Mouse (Mus musculus): Measurements from ENCODE around the gene Tra2a. TPM values are rescaled to one million over a fixed set of nuclear protein-coding genes. Genes with fewer than 3 reads are reported as not detected.

The Tra2a gene
- polyA plus RNA-seq, 1 experiment from 2014 or later: 122 TPM

GRCm38 (mm10) chr6:49263081-49263846 lies 569 bp downstream of the Tra2a start:
- WGBS: under 1% methylated on average over 71 of the region's 71 CpGs
- peak overlapping the region; percentile 100 for H3K4me3 ChIP-seq
- peak; percentile 70 for DNase-seq (ENCODE audit: low spot score)
- H3K27ac ChIP-seq: peak overlapping the region; percentile 97
- peaks cover 23% of the 10 kb centered on the region for H3K4me1 ChIP-seq (replicated peaks)
- peaks cover 9% of the 10 kb centered on the region; the same call in 1 of the 2 replicates for H3K36me3 ChIP-seq
- no peaks in the 10 kb centered on the region for H3K9me3 ChIP-seq
- no peaks in the 10 kb centered on the region for H3K27me3 ChIP-seq (ENCODE audit: insufficient read depth, poor library complexity, severe bottlenecking)

- DNase-seq (ENCODE audit: low spot score): no peak
- Histone ChIP-seq H3K9me3 (no peaks in the 10 kb centered on the region), H3K27ac (peak overlapping the region; percentile 97), H3K27me3 (ENCODE audit: insufficient read depth, poor library complexity, severe bottlenecking) (no peaks in the 10 kb centered on the region), H3K4me1 (replicated peaks) (peaks cover 23% of the 10 kb centered on the region), H3K36me3 (peaks cover 14% of the 10 kb centered on the region; the same call in 1 of the 2 replicates), H3K4me3 (peak overlapping the region; percentile 100)
- 1% methylated on average over 9 of the region's 9 CpGs for WGBS
Measured at GRCm38 (mm10) chr6:49262421-49262820, 1.4 kb downstream of the Tra2a start.

GRCm38 (mm10) chr6:49259711-49260110 lies 4.1 kb downstream of the Tra2a start:
- no peak for DNase-seq (ENCODE audit: low spot score)
- 72% methylated on average over 5 of the region's 5 CpGs for WGBS
- no peaks in the 10 kb centered on the region for H3K27me3 ChIP-seq (ENCODE audit: insufficient read depth, poor library complexity, severe bottlenecking)

GRCm38 (mm10) chr6:49257880-49258279 lies 6.0 kb downstream of the Tra2a start:
- Histone ChIP-seq H3K27ac (no peak overlapping the region), H3K9me3 (no peaks in the 10 kb centered on the region), H3K36me3 (peaks cover 17% of the 10 kb centered on the region; the same call in 1 of the 2 replicates), H3K27me3 (ENCODE audit: insufficient read depth, poor library complexity, severe bottlenecking) (no peaks in the 10 kb centered on the region), H3K4me1 (replicated peaks) (peaks cover 23% of the 10 kb centered on the region), H3K4me3 (no peak overlapping the region)
- WGBS: 95% methylated on average over 2 of the region's 2 CpGs
- no peak for DNase-seq (ENCODE audit: low spot score)

More at GRCm38 (mm10) chr6:49259711-49260110, 4.1 kb downstream of the Tra2a start:
- Histone ChIP-seq H3K9me3 (no peaks in the 10 kb centered on the region), H3K36me3 (peaks cover 17% of the 10 kb centered on the region; the same call in 1 of the 2 replicates), H3K27ac (no peak overlapping the region), H3K4me3 (no peak overlapping the region), H3K4me1 (replicated peaks) (peaks cover 23% of the 10 kb centered on the region)

- WGBS: 94% methylated on average over 8 of the region's 8 CpGs
- no peaks in the 10 kb centered on the region for H3K9me3 ChIP-seq
- H3K27me3 ChIP-seq (ENCODE audit: insufficient read depth, poor library complexity, severe bottlenecking): no peaks in the 10 kb centered on the region
- no peak overlapping the region for H3K4me3 ChIP-seq
- H3K36me3 ChIP-seq: peaks cover 58% of the 10 kb centered on the region
- DNase-seq (ENCODE audit: low spot score): no peak
- no peaks in the 10 kb centered on the region for H3K4me1 ChIP-seq (replicated peaks)
- no peak overlapping the region for H3K27ac ChIP-seq
Measured at GRCm38 (mm10) chr6:49252207-49252606, 11.6 kb downstream of the Tra2a start.

- 95% methylated on average over 2 of the region's 2 CpGs for WGBS
- no peaks in the 10 kb centered on the region for H3K4me1 ChIP-seq (replicated peaks)
- no peaks in the 10 kb centered on the region for H3K27me3 ChIP-seq (ENCODE audit: insufficient read depth, poor library complexity, severe bottlenecking)
- peaks cover 65% of the 10 kb centered on the region for H3K36me3 ChIP-seq
- no peaks in the 10 kb centered on the region for H3K9me3 ChIP-seq
- DNase-seq (ENCODE audit: low spot score): no peak
- no peak overlapping the region for H3K27ac ChIP-seq
- H3K4me3 ChIP-seq: no peak overlapping the region
Measured at GRCm38 (mm10) chr6:49251199-49251598, 12.6 kb downstream of the Tra2a start.

- Histone ChIP-seq H3K9me3 (no peaks in the 10 kb centered on the region), H3K36me3 (peaks cover 100% of the 10 kb centered on the region), H3K27ac (no peak overlapping the region), H3K27me3 (ENCODE audit: insufficient read depth, poor library complexity, severe bottlenecking) (no peaks in the 10 kb centered on the region), H3K4me1 (replicated peaks) (no peaks in the 10 kb centered on the region), H3K4me3 (no peak overlapping the region)
- WGBS: 72% methylated on average over 2 of the region's 2 CpGs
- DNase-seq (ENCODE audit: low spot score): no peak
Measured at GRCm38 (mm10) chr6:49247246-49247645, 16.6 kb downstream of the Tra2a start.

GRCm38 (mm10) chr6:49242331-49242730 lies 21.5 kb downstream of the Tra2a start:
- 79% methylated on average over 1 of the region's 1 CpGs for WGBS
- H3K36me3 ChIP-seq: peaks cover 70% of the 10 kb centered on the region

GRCm38 (mm10) chr6:49241562-49241961 lies 22.3 kb downstream of the Tra2a start:
- Histone ChIP-seq H3K36me3 (peaks cover 62% of the 10 kb centered on the region), H3K4me1 (replicated peaks) (peaks cover 4% of the 10 kb centered on the region), H3K4me3 (no peak overlapping the region), H3K27ac (no peak overlapping the region), H3K9me3 (no peaks in the 10 kb centered on the region), H3K27me3 (ENCODE audit: insufficient read depth, poor library complexity, severe bottlenecking) (no peaks in the 10 kb centered on the region)
- 86% methylated on average over 1 of the region's 1 CpGs for WGBS
- no peak for DNase-seq (ENCODE audit: low spot score)

More at GRCm38 (mm10) chr6:49242331-49242730, 21.5 kb downstream of the Tra2a start:
- H3K27me3 ChIP-seq (ENCODE audit: insufficient read depth, poor library complexity, severe bottlenecking): no peaks in the 10 kb centered on the region
- DNase-seq (ENCODE audit: low spot score): no peak
- no peak overlapping the region for H3K27ac ChIP-seq
- peaks cover 4% of the 10 kb centered on the region for H3K4me1 ChIP-seq (replicated peaks)
- H3K4me3 ChIP-seq: no peak overlapping the region
- no peaks in the 10 kb centered on the region for H3K9me3 ChIP-seq

GRCm38 (mm10) chr6:49236331-49236730 lies 27.5 kb downstream of the Tra2a start:
- peaks cover 4% of the 10 kb centered on the region for H3K4me1 ChIP-seq (replicated peaks)
- no peak overlapping the region for H3K27ac ChIP-seq
- H3K36me3 ChIP-seq: peaks cover 10% of the 10 kb centered on the region
- H3K27me3 ChIP-seq (ENCODE audit: insufficient read depth, poor library complexity, severe bottlenecking): 0 out of 2 replicates have a peak, but pooled peaks cover 3% of the 10 kb centered on the region
- H3K4me3 ChIP-seq: no peak overlapping the region
- 65% methylated on average over 9 of the region's 9 CpGs for WGBS
- H3K9me3 ChIP-seq: peaks cover 3% of the 10 kb centered on the region
- peak; percentile 67 for DNase-seq (ENCODE audit: low spot score)

GRCm38 (mm10) chr6:49233356-49233755 lies 30.5 kb downstream of the Tra2a start:
- DNase-seq (ENCODE audit: low spot score): no peak
- WGBS: 59% methylated on average over 4 of the region's 4 CpGs
- 0 out of 2 replicates have a peak, but pooled peaks cover 3% of the 10 kb centered on the region for H3K27me3 ChIP-seq (ENCODE audit: insufficient read depth, poor library complexity, severe bottlenecking)
- H3K9me3 ChIP-seq: peaks cover 3% of the 10 kb centered on the region
- no peak overlapping the region for H3K27ac ChIP-seq
- no peaks in the 10 kb centered on the region for H3K36me3 ChIP-seq
- H3K4me3 ChIP-seq: no peak overlapping the region
- H3K4me1 ChIP-seq (replicated peaks): peaks cover 4% of the 10 kb centered on the region

GRCm38 (mm10) chr6:49228126-49228679 lies 35.6 kb downstream of the Tra2a start:
- WGBS: 18% methylated on average over 7 of the region's 7 CpGs
- peak; percentile 30 for DNase-seq (ENCODE audit: low spot score)

GRCm38 (mm10) chr6:49227184-49227735 lies 36.6 kb downstream of the Tra2a start:
- peaks cover 9% of the 10 kb centered on the region; the same call in 1 of the 2 replicates for H3K4me1 ChIP-seq (replicated peaks)
- no peak overlapping the region for H3K27ac ChIP-seq
- 9% methylated on average over 15 of the region's 15 CpGs for WGBS
- no peak overlapping the region; the same call in 1 of the 2 replicates for H3K4me3 ChIP-seq
- H3K36me3 ChIP-seq: no peaks in the 10 kb centered on the region
- no peaks in the 10 kb centered on the region for H3K27me3 ChIP-seq (ENCODE audit: insufficient read depth, poor library complexity, severe bottlenecking)
- H3K9me3 ChIP-seq: no peaks in the 10 kb centered on the region
- peak; percentile 64 for DNase-seq (ENCODE audit: low spot score)

More at GRCm38 (mm10) chr6:49228126-49228679, 35.6 kb downstream of the Tra2a start:
- H3K27ac ChIP-seq: no peak overlapping the region
- no peaks in the 10 kb centered on the region for H3K36me3 ChIP-seq
- no peak overlapping the region for H3K4me3 ChIP-seq
- H3K27me3 ChIP-seq (ENCODE audit: insufficient read depth, poor library complexity, severe bottlenecking): no peaks in the 10 kb centered on the region
- H3K9me3 ChIP-seq: no peaks in the 10 kb centered on the region
- H3K4me1 ChIP-seq (replicated peaks): peaks cover 9% of the 10 kb centered on the region; the same call in 1 of the 2 replicates
